Mouse (Mus musculus) E14TG2a.4 (cell line): ENCODE data around the gene Olfr1305.

ENCODE experiments used
- H3K27me3 ChIP-seq: 2 replicates; pipeline ENCODE4 v1.6.1; 2014; ENCODE audit warnings: low read length, control low read depth; ENCODE audit not compliant: insufficient read depth
- H3K36me3 ChIP-seq: 2 replicates; pipeline ENCODE4 v1.6.1; 2014; ENCODE audit warnings: low read length, control low read depth; ENCODE audit not compliant: insufficient read depth
- H3K4me1 ChIP-seq: replicated peaks from 2 replicates; pipeline ENCODE4 v1.6.1; 2014; ENCODE audit warnings: low read depth, low read length, control low read depth
- H3K4me3 ChIP-seq: replicated peaks from 2 replicates; pipeline ENCODE4 v1.5.1; 2014; ENCODE audit warnings: mild to moderate bottlenecking, low read length
- H3K9me3 ChIP-seq: 2 replicates; pipeline ENCODE4 v1.6.1; 2014; ENCODE audit warnings: low read length, control low read depth
- CTCF ChIP-seq: conservative IDR thresholded peaks from 2 replicates; pipeline ENCODE4 v1.5.1; 2014; ENCODE audit warnings: low read length
- NANOG ChIP-seq: IDR thresholded peaks from 2 replicates; pipeline ENCODE4 v1.6.1; 2014; ENCODE audit warnings: borderline replicate concordance, low read length, mixed read lengths
- POU5F1 ChIP-seq: IDR thresholded peaks from 2 replicates; pipeline ENCODE4 v1.6.1; 2014; ENCODE audit warnings: low read length, borderline replicate concordance

Olfr1305 gene

DNA sequence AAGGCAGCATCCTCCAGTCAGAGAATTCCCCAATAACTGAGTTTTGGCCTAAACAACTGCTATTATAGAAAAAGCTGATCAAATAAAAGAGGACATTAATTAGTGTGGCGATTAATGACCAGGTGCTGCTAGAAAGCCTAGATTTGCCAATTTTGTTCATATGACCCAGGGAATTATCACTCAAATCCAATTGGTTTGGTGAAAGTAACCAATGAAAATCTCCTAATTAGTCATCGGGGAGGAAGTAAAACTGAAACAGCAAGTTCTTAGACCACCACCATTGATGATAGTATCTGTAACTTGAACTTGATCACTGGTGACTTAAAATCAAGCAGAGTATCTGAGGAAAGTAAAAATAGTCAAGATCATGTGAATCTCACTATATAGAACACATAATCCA, at the start of gene Olfr1305:
Gene Olfr1305 (minus strand): TSS at position 101 of the 400 bp plus-strand sequence.
- no peaks in the 10 kb centered on the region for H3K36me3 ChIP-seq
- H3K4me3 ChIP-seq: no peak within 1 kb of the TSS
- no peaks in the 10 kb centered on the region for H3K27me3 ChIP-seq
- no peaks in the 10 kb centered on the region for H3K4me1 ChIP-seq
- peaks cover 5% of the 10 kb centered on the region; the same call in 1 of the 2 replicates for H3K9me3 ChIP-seq
- TF ChIP-seq NANOG (no peak), CTCF (no peak), POU5F1 (no peak)

DNA sequence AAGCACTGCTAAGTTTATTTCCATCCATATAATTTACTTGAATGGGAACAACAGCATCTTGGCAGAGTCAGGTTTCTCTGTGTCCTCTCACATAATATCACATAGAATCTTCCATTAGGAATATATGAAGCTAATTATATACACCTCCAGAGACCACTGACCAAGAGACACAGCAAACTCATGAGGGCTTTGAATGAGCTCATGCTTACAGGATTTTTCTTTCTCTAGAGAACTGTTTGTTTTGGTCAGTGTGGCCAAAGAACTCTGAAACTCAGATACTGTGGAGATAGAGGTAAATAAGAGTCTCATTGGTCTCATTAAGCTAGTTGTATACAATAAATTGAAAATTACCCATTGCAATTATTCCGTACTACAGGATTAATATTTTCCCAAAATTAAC, 39.2 kb upstream of the Olfr1305 start, which contains the start of gene Olfr1306:
Gene Olfr1306 (minus strand): TSS at position 101 of the 400 bp plus-strand sequence.
- H3K9me3 ChIP-seq: peaks cover 8% of the 10 kb centered on the region; the same call in 1 of the 2 replicates
- no peak for TF ChIP-seq CTCF
- no peak for TF ChIP-seq NANOG
- TF ChIP-seq POU5F1: no peak

GRCm38 (mm10) chr2:111820240-111820639, 56.7 kb downstream of the Olfr1305 start, which contains the start of gene Olfr1303:
Gene Olfr1303, minus strand, starts transcription at chr2:111820340.
- Histone ChIP-seq H3K4me1 (no peaks in the 10 kb centered on the region), H3K4me3 (no peak within 1 kb of the TSS), H3K36me3 (no peaks in the 10 kb centered on the region), H3K9me3 (no peaks in the 10 kb centered on the region), H3K27me3 (no peaks in the 10 kb centered on the region)
- no peak for TF ChIP-seq NANOG
- no peak for TF ChIP-seq POU5F1
- no peak for TF ChIP-seq CTCF

More for the DNA sequence above, 39.2 kb upstream of the Olfr1305 start, which contains the start of gene Olfr1306:
- Histone ChIP-seq H3K36me3 (no peaks in the 10 kb centered on the region), H3K4me1 (no peaks in the 10 kb centered on the region), H3K4me3 (no peak within 1 kb of the TSS), H3K27me3 (no peaks in the 10 kb centered on the region)
